Mouse (Mus musculus) 3T3-L1 (cell line): ENCODE measurements around the gene Nln.

ENCODE experiments used
- DNase-seq: peaks from one replicate; pipeline ENCODE4 v3.0.0-alpha.2; 2015; ENCODE audit warnings: low read depth, low spot score

Gene Nln

DNA sequence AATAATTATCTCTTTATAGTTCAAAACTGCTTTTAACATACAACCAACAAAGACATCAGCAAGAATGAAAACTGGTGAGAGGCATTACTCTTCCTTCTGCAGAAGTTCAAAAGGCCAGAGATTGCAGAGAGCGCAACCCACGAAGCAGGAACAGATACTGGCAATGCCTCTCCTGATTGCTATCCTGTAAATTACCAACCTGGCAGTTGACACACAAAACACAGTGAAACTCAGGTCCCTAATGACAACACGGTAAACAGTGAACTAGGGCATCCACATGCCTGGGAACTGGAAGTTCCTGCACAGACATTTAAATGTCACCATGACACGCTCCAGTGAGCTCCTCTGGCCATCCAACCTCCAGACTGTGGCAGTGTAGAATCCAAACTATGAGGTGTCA lies 65.1 kb downstream of the Nln start:
- no peak for DNase-seq

DNA sequence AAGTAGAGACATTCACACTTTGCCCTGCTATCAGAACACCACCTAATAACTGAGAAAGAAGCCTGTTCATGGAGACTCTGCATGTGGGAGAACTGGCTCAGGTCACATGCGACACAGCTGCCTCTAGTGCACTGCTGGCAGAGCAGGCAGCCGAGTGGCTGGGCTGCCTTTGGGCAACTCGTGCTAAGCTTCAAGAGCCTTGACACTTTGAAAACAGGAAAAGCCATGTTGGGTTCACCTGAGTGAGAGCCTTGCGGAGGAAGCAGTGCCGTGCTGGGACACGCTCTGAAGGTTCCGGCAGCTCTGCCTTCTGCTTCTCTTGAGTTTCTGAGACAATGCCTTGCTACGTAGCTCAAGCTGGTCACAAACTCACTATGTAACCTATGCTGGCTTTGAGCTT lies 66.7 kb downstream of the Nln start:
- DNase-seq = no peak

DNA sequence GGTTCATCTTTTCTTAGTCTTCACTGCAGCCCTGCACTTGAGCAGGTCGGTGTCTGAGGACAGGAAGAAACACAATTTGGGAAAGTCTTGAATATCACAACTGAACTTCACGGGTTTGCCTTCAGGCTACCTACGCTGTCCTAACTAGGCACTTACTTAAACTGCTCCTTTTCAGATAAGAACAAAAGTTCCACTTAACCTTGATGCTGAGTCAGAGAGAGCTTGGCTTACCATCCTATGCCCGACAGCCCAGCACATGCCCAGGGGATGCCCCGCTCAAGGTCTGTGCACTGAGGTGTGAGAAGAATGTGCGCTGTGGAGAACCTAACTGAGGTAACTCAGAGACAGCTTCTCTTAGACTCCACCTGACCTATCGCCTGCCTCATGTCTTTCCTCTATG lies 67.9 kb downstream of the Nln start:
- DNase-seq = no peak

DNA sequence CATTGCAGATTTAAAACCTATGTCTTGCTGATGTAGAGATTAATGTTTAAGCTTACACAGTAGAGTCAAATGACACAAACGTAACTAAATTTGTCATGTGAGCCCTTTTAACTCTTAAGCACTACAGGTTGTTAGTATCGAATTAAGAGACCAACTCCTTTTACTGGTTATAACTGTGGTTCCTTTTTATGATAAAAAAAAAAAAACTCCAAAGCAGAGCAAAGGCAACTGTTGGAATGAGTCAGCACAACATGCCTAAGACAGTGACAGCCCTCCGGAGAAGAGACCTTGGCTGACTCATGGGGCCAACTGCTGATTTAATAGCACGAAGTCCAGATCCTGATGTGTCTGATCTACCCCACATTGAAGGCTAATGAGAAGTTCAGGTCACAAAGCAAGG lies 68.5 kb downstream of the Nln start:
- peak; percentile 90 for DNase-seq

DNA sequence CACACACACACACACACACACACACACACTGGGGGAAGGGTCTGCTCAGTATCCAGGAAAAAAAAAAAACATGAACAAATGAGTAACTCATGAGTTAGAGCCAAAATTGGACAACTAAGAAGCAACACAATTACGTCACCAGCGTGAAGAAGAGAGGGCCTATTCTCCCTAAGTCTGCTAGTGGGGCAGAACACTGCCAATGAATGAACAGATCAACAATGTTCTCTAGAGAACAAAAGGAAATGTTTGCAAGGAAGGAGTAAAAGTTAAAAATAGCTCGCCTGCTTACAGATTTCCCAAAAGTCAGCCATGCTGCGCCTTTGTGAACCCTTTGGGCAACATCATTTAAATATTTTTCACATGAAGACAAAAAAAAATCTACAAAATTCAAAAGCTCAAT lies 69.6 kb downstream of the Nln start:
- peak; percentile 55 for DNase-seq

DNA sequence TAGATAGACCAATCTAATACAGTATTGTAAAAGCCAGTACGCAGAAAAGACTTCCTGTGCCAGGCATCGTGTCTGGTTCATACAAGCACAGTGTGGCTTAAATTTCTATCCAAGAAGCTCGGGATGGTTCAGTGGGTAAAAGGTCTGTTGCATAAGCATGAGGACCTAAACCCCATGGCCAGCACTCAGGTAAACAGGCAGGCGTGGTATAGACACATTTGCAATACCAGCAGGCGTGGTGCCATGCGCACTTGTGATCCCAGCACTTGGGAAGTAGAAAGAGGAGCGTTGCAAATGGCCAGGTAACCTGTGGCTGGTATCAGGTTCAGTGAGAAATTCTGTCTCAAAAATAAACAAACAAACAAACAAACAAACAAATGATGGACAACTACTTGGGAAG lies 70.5 kb downstream of the Nln start:
- DNase-seq = no peak

DNA sequence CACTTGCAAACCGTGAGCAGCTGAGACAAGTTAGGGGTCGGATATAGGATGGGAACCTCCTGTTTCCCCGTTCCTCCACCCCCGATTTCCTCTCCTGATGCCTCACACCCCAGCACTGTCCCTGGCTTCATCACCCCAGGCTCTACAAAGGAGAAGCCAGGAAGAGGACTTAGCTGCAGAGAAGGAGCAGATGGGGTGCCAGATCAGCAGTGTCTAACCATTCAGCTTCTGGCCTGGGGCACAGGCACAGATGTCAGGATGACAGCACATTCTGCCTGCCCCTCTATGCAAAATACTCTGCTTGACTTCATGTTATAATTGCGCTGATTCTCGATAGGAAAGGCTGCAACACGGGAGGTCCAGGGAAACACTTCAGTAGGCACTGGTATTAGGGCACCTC lies 71.1 kb downstream of the Nln start:
- peak; percentile 23 for DNase-seq

DNA sequence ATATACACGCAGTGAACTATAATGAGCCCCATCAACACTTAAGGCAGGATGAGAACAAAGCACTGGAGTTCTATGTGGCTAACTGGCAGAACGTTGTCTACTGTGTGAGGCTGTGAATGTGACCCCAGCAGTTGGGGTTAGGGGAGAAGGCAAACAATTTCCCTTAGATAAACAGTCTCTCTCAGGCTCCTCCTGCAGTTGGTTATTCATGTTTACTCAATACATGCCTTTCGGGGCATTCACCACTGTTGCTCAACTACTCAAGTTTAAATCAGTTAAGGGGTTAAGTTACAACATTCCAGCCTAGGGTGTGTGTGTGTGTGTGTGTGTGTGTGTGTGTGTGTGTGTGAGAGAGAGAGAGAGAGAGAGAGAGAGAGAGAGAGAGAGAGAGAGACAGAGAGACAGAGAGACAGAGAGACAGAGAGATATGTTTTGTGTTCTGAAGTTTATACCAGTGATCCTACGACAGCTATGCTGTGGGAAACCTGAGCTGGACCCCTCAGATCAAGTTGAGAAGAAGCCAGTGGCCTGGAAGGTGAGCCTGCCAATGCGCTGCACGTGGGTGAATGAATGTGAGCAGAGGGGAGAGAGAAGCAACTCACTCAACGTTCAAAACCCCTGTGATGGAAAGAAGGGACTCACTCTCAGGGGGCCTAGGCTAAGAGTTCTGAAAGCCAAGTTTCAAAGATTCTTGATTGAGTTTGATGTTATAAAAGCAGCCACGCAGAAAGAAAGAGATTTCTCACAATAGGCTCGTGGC lies 71.7 kb downstream of the Nln start:
- peak; percentile 92 for DNase-seq

DNA sequence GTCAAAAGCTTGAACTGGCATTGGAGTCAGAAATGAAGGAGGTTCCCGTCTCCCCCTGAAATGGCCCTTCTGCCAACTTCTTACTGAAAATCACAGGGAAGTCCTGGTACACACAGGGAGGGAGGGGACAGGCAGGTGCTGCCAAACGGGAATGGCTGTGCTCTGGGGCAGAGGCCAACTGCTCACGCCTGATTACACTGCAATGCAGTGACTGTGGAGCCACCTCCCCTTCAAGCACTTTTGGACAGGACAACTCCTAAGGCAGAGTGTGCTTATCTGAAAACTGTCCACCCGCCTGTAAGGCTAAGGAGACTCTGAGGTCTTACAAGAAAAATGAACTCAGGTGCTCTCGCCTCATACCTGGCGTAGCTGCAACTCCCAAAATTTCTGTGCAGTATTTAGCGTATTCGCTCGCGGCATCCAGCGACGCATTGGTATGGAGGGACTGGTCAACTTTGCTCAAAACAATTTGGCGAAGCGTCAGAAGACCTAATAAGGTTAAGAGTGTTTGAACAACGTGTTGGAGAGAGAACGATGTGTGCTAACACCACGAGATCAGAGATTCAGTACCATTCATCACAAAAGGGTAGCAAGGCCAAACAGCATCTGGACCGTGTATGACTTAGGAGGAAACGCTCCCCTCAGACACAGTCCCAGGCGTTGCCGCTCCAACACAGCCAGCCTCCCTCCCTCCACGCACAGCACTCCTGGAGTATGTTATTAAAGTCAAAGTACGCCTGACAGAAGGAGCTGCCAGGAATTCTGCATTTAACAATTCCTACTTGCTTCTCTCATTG lies 72.7 kb downstream of the Nln start:
- no peak for DNase-seq

DNA sequence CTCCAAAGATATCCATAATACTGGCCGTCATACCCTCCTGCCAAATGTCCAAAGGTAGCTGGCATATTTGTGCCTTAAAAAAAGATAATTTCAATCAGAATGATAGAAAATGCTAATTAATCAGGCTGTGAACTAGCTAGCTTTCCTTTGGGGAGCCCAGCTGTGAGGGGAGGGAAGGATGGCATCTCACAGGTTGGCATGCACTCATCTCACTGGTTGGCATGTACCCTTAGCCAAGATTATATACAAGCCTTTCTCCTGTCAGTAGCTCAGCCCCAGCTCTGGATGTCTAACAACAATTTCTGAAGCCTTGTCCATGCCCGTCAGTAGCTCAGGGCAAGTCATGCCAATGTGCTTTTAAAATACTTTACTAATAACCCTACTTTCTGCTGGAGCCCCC lies 73.8 kb downstream of the Nln start:
- no peak for DNase-seq

DNA sequence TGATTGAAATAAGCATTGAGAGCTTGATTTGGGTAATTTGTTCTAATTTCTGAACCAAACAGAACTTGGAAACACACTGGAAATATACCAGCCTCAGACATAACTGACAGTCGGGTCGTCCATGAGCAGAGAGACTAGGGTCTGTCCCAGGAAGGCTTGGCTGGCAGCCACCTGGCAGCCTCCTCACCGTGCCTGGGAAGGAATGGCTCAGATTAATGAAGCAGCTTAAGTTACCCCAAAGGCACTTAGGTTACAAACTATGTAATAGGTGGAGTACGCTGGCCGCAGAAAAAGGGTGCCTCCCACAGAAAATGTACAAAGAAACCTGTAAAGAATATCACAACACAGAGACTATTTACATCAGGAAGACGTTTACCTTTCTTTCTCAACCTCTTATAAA lies 74.6 kb downstream of the Nln start:
- peak; percentile 47 for DNase-seq

DNA sequence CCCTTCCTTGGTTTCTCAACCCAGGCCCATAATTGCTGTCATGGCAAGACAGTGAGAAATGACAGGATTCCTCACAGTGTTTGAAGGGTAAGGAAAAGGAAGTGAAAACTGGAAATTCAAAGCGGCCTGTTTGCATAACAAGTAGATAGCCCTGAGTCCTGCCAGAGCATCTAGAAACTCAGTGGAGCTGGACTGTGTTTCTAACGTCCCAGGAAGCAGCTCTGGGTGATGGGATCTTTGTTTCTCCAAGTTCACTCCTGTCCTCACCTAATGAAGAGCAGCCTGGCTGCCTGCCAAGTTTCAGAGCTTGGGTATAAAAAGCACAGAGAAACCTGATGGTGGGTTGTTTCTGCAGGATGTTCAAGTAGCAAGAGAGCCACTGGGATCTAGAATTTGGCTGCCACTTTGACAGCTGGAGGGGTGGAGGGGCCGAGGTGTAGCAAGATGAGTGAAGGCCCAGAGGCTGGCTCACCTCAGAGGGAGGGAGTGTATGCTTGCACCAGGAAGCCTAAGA lies 76.7 kb downstream of the Nln start:
- peak; percentile 41 for DNase-seq

DNA sequence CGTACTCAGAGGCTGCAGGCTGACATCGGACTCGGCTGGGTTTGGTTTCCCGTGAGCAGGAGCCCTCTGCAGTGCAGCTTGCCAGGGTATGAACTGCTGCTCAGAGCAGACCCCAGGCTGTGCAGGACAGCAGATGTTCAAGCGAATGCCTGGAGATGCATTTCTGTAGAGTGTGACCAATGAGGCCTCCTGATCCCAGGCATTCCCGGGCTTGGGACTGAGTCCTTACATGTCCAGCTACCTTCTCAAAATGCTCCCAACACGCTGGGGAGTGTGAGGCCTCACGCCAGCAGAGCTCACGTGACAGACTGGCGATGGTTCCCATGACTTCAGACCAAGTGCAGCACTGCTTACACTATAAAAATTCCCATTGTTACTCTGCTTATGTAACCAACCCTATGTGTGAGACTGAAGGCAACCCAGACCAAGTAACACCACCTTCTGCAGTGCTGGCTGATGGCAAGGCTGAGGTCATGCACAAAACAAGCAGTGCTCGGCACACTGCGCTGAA lies 77.5 kb downstream of the Nln start:
- no peak for DNase-seq

DNA sequence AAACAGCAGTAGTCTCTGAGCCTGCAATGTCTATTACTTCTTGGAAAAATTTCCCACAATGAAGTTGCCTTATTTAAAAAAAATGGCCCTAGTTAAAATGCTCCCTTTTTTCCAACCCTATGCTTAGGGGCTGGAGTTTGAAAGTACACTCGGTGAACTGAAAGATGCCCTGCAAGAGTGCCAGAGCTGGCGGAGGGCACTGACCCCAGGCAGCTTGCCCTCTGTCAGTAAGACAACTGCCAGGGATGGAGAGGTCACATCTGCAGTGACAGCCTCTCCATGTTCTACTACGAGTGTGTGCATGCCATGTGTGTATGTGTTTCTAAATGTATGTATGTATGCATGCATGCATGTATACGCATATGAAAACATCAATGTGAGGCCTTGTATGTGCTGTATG lies 78.5 kb downstream of the Nln start:
- no peak for DNase-seq

DNA sequence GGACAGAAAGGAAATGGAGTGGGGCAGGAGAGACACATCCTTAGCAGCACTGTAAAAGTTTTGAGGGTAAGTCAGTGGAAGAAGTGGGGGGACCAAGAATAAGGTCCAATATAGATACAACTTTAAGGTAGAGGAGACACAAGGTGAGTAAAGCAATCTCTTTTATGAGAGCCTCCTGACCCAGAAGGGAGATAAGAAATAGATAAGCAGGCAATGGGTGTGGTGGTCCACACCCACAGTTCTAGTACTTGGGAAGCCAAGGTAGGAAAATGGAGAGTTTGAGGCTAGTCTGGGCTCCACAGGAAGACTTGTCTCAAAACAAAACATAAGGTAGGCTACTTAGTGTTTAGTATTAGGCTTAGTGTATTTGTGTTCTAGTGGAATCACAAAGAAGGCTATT lies 79.9 kb downstream of the Nln start:
- DNase-seq = no peak

DNA sequence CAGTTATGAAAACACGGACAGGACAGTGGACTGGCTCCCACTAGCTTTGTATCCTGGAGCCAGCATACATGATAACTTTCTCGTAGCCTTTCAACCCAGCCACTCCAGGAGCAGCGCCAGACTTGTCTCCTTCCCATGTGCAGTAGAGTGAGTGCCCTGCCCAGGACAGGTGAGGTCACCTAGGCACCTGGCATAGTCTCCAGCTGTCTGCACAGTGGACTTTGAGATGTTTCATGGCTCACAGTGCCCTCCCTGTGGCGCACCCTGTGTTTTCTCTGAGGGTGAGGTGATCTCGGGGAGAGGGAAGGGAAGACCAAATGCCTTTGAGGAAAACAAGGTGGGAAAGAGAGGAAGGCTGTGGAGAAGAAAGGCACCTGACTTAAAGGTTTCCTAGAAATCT lies 80.3 kb downstream of the Nln start:
- DNase-seq = no peak

DNA sequence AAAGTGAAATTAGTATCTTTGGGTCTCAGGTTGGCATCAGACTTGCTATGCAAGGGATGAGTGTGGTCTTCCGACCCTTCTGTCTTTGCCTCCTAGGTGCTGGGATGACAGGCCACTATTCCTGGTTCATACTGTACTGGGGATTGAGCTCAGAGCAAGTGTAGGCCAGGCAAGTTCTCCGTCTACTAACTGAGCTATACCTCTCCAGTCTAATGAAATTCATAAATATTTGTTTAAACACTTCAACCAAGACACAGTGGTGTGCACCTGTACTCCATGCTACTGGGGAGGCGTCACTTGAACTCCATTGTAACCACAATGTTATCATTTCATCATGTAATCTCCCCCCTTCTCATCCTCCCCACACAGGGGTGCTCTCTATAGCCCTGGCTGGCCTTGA lies 82.9 kb downstream of the Nln start:
- DNase-seq = no peak

DNA sequence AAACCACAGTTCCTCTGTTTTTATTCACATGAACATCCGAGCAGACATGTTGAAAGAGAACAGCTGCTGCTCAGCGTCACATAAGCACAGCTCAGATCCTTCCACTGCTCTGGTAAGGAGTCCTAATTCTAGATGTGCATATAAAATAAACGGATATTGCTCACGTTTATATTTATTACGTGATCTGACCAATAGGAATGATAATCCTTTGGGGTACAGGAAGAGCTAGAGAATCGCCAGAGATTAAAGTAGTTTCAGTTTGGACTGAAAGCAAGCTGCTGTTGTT lies 83.8 kb downstream of the Nln start:
- no peak for DNase-seq

DNA sequence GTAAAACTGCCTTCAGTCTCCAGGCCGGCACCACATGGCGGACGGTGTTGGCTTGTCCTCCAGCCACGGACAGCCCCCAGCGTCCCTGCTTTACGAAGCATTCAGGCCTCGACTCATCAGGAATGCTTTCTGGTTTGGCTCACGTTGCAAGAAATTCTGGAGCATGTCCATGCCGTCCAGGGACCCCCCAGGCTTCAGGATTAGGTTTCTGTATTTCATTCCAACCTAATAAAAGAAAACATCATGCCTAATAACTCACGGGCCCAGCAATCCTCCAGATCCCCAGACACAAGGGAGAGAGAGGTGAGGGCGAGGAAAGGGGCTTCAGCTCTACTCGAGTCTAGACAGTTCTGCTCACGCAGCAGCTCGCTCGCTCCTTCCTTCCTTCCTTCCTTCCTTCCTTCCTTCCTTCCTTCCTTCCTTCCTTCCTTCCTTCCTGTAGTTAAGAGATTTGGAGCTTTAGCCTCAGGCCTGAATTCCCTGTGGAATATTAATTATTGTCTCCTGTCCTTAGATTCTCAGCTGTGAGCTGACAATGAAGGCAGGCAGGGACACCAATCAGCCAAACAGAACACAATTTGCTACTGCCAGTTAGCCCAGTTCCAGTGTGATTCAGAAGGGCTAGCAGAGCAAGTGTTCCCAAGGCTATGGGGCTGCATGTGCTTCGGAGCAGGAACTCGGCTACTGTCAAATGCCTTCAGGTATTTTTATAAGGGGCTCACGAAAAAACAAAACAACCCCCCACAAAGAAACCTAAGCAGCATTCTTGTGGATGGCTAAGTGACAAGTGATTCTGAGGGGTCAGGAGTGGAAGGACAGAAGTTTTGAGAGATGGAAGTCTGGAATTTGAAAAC lies 84.3 kb downstream of the Nln start:
- DNase-seq = peak; percentile 80

DNA sequence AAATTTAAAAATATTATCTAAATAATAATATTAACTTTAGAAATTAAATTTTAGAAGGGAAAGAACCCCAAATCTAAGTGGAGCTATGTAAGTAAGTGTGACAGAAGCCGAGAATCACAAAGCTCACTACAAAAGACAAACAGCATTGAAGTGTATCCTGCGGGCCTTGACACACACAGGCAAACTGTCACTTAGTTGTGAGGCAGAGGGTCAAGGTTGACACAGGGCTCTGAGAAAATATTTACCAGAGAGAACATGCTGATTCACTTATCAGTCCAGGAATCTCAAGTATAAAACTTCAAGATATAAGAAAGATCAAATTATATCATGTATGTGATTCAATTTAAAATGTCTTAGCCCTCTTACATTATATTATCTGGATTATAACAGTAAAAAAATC lies 85.1 kb downstream of the Nln start:
- no peak for DNase-seq

DNA sequence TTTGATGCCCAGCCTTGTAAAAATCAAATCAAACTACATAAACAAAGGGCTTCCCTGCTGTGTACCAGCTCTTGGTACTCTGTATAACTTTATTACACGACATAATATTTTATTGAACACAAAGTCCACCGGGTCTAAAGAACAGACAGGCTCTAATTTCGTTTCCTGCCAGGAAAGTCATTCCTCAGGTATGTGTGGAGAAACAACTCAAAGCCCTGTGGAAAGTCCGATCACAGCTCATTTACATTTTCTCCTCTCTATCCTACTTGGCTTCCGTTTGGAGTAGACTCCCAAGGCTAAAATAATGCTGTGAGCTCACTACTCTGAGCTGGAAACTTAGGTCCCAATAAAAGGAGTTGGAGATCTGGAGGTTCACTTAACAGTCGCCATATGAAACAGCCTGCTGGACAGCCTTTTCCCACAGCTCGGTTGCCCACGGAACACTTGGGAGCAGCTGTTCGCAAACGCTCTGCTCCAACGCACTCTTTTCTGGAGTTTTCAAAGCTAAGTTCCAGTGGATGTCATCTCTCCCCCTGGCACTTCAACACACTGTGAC lies 86.0 kb downstream of the Nln start:
- DNase-seq = peak; percentile 82
